Mouse (Mus musculus) thymus, postnatal 4 days (tissue): ENCODE data around the gene Samd4b.

ENCODE experiments used
- DNase-seq: peaks from one replicate; pipeline ENCODE4 v3.0.0; 2021

The Samd4b gene

GRCm38 (mm10) chr7:28351676-28352191 is 246.2 kb downstream of the Samd4b start:
- DNase-seq, result no peak

GRCm38 (mm10) chr7:28350155-28350883 is 247.6 kb downstream of the Samd4b start, which contains the start of gene Rps16:
TSS of gene Rps16 (plus strand) at chr7:28350652.
- peak; percentile 99 for DNase-seq
